Mouse (Mus musculus) cerebellum, postnatal 4 days (tissue): ENCODE measurements around the gene Coro6.

Source experiments
- DNase-seq, 2 experiments: peaks; one replicate each; pipeline ENCODE4 v3.0.0; 2022; ENCODE audit warnings: low spot score in 2 of 2, mixed read lengths in 1 of 2

The Coro6 gene

DNA sequence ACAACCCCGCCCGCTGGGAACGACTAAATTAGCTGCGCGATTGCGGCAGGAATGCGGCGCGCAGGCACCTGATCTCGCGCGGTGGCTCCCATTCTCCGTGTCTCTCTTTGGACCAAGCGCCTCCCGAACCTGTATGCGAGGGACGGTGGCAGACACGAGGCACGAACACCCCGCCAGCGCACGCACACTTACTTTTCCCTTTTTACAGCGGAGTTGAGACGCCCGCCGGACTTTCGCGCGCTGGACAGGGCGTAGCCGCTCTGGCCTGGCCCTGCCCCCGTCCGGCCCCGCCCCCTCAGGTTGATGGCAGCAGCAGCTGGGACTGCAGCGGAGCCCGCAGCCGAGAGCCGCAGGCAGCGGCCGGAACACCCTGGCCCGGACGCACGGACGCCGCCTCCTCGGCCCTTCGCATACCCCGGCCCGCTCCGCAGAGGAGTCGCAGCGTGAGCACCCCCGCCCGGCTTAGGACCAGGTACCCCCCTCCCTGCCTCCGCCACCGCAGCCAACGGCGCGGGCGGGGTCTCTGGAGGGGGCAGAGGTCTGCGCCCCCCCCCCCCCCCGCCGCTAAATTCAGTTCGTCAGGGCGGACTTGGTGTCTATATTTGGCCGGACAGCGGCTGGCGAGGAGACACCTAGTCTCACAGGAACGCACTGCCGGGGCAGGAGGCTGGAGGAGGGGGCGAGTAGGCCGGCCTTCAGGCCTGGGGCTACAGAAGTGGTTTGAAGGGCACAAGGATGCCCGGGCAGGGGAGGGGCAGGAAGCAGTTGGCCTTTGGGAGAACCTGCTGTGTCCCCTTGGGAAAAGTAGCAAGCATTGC is at the start of gene Coro6:
Gene Coro6 (plus strand): TSS at position 129 of the 818 bp plus-strand sequence.
- no peak for DNase-seq

DNA sequence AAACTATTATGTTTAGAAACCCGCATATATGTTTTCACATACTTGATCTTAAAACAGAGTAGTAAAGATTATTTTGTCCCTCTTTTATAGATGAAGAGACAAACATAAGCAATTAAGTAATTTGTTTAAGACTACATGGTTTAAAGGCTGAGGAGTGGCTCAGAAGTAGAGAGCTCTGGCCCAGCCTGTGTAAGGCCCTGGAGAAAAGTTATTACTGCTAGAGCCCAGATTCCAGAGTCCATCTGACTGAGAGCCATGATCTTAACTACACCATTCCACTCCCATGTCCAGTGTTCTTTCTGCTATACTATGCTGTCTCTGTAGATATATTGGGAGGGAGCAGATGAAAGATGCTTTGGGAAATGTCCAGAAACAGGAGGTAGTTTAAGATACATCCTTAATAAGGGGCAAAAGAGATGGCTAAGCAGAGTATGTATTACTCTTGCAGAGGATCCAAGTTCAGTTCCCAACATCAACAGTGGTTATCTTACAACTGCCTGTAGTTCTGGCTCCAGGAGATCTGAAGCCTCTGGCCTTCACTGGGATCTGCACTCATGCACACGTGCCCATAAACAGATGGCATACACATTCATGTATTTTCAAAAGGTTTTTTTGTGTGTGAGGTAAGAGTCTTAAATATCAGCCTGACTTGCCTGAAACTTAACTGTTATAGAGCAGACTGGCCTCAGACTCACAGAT is 47.9 kb upstream of the Coro6 start:
- DNase-seq, result no peak

DNA sequence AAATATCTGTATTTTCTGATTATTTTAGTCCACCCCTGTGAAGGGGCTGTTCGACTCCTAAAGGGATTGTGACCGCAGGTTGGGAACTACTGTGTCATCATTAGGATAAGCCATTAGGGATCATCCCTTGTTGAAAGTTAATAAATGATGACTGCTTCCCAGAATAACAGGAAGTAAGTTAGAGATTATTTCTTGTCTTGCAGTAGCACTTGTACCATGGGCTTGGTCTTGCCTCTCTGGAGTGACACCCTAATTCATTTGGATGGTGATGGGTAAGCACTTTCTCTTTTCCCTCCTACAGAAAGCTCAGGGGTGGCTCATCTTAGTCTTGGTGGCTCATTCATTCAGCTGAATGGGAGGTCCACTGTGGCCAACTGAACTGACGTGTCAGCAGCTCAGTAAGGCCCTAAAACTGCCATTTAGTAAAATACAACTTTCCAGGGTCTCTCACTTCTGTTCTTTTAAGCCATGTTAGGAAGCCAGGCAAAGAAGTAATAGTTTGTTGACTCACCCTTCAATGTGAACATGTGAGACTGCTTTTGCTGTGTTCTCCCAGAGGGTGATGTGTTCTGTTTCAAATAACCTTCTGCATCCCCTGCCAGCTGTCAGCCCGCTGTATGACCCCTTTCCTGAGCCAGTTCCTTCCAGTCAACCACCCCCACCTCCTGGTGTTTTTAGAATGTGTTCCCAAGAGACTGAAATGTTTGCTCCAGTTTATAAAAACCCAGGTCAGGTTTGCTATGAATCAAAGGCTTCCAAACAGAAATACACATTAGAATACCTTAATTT is 45.8 kb upstream of the Coro6 start:
- no peak for DNase-seq

DNA sequence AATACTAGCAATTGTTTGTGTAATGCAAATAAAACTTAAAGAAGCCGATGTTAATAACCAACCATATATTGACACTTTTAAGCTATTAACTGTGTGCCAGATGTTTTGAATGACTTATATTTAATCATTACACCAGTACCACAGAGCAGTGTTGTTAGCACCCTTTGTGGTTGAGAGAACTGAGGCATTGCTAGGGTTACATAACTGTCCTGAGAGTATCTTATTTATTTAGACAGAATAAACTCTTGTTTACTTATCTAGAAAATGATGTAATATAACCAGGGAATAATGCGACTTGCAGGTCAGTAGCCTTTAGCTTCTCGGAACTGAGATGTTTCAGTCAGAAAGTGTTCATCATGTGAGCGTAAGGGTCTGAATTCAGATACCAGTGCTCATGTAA is 44.2 kb upstream of the Coro6 start:
- DNase-seq, result no peak

DNA sequence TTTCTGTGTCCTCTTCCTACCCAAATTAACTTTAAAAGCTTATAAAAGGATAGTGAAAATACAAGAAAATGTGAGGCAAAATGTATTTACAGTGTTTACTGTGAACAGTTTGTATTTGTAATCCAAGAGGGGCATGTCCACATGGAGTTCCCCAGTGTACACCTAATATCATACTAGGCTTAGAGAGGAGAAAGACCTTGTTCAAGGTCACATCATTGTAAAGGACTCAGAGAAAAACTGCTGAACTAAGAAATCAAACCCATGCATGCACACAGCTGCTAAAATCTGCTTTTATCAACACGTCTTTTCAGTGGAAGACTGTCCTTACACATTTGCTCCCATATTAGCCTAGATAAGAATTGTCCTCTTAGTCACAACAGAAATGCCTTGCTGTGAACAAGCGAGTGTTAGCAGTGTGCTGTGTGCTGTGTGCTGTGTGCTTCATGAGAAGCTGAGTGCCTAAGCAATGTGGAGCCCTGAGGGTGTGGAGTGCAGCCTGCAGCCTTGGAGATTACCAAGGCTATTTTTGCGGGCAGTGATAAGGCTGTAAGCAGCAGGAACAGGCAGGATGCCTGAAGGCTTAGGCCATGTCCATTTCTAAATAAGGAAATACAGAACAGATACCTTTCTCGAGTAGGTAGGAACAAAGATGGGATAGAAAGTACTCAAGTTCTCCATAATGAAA is 38.9 kb upstream of the Coro6 start:
- no peak for DNase-seq

DNA sequence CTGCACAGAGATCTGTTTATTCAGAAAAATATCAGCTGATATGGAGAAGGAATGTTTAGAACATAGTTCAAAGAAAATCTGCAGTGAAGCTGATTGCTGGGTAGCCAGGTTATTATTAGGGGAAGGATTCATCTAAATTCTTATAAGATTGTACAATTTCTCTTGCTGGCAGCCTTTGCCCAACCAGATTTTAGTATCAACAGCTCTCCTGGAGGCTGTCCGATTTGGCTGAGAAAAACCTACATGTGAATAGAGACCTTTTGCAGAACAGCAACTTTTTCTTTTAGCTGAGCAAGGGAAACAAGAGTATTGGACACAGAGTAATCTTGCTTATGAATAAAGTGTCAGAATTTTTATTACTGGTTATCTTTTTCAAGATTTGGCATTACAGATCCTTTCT is 33.8 kb upstream of the Coro6 start:
- no peak for DNase-seq

DNA sequence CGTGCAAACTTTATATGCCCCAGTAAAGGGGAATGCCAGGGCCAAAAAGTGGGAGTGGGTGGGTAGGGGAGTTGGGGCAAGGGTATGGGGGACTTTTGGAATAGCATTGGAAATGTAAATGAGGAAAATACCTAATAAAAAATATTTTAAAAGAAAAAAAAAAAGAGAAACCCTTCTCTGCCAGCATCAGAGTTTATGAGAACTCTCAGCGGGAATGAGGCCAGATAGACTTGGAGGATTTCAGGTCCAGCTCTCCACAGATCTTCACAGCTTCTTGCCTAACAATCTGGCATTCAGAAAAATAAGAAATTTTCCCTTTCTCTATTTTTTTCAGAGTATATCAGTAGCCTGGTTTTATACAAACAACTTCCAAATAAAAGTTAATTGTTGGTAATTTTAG is 25.2 kb upstream of the Coro6 start:
- DNase-seq, result no peak

DNA sequence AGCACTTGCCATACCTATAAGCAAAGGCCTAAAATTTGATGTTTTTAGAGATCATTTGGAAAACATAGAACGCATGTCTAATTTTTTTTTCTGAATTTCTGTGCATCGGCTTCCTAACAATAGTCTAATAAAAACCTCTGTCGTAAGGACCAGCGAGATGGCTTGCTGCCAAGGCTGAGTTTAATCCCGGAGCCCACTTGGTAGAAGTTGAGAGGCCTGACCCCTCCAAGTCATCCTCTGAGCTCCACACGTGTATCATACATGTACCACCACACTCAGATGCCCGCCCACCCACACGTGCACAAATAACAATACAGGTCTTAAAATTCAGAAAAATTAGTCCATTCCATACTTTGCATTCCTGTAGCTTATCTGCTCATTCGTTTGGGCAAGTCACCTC is 22.1 kb upstream of the Coro6 start:
- DNase-seq, result no peak

DNA sequence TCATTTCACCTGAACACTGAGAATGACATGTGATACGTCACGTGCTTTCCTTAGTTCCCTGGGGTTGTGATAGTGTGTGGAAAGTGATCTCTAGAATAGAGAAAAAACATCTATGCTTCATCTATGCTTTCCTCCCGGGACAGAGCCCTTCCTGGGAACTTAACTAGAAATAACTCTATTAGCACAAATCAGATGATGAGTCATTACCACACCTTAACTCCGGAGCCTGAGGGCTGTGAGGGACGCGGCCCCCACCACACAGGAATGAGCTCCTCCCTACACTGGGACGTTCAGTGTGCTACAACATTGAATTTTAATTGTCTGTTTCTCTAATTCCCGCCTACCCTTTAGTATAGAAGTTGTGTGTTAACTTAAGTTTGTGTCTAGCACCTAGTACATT is 21.2 kb upstream of the Coro6 start:
- DNase-seq, result no peak

DNA sequence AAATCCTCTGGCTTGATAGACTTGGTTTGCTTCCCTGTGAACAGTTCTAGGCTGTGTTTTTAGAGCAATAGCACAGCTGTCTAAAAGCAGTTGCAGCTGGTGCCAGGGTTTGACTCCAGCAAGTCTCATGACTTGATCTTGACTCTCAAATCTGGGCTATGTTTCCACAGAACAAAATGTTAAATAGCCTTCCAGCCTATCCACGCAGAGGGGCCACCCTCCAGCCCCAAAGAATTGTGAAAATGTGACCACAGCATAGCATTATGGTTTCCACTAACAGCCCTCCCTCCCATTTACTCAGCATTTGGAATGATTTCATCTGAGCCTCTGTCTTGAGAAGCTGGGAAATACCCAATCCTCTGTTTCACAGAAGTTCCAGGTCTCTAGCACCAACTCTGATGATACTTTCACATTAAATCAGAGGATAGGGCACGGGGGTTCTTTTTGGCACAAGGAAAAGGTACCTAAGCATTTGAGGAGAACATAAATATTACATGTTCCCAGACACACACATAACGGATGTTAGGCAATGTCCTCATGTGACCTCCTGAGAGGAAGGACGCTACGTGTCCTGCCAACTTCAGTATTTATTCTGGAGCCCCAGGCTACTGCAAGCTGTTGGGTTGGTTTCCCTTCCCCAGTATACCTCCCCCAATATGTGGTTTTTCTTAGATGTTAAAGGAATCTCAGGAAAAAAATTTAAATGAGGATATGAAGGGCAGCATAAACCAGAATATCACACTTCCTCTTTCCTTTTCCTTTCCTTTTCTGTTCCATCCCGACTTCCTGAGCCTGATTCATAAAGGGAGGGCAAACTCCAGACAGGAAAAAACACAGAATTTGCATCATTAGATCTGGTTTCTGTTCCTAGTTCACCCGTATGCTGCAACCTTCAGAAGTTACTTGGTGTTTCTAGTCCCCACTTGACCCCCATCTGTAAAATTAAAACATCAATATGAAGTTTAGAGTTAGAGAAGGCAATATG is 19.7 kb upstream of the Coro6 start:
- no peak for DNase-seq

DNA sequence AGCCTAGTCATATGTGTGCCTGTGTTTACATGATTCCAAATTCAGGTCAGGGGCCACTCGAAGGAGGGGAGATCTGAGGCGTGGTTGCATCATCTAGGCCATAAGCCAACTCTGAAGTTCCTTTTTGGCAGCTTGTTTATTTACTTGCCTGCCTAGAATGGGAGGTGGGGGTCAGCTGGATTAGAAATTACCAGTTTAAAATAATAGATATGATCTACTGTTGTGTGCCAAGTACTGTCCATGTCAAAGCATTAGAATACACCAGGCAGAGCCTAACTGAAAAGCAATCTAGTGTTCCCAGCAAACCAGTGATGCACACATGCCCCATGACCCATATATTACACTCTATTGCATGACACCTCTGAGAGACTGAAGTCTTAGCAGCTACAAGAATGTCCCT is 17.3 kb upstream of the Coro6 start:
- no peak for DNase-seq

DNA sequence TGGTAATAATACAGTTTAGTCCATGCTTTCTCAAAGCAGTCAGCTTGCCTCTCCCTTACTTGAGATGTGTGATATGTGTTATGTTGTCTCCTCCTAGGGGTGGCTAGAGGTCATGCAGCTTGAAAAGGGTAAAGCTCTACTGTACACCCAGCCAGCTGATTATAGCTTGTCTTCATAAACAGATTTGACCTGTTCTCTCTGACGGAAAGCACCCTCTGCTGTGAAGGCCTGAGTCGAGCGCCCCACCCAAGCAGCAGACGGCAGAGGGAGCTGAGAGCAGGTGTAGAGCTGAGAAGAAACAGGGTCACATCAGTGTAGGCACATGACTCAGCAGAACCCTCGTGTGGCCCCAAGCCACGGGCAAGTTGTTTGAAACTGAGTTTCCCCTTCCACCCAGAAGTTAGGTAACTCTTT is 15.6 kb upstream of the Coro6 start:
- no peak for DNase-seq

DNA sequence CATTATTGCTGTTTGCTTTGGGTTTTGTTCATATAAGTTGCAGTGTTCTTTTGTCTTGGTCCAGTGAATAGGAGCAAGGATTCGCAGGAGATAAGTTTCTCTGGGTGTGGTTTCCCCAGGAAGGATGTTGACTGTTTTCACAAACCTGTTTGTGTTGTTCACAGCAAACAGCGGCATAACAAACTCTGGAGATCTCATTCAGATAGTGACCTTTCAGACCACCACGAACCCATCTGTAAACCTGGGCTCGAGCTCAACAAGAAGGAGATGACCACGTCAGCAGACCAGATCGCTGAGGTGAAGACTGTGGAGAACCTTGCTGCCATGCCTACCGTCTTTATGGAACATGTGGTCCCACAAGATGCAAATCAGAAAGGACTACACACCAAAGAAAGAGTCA is 13.0 kb upstream of the Coro6 start:
- DNase-seq, result no peak

DNA sequence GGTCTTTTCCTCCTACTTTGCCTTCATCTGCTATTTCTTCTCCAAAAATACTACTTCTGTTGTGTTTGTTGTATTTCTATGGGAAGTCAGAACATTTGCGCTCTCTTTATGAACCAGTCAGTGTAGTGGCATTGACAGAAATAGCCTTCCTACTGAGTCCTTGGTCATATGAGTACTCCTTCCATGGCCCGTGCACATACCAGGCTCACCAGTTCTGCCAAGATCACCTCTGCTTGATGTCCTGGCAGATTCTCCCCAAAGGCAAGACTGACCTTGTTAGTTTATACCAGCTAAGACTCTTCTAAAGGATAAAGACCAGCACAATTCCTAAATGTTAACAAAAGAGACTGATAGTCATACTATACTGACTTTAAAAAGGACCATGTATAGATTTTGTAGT is 10.5 kb upstream of the Coro6 start:
- DNase-seq, result no peak

DNA sequence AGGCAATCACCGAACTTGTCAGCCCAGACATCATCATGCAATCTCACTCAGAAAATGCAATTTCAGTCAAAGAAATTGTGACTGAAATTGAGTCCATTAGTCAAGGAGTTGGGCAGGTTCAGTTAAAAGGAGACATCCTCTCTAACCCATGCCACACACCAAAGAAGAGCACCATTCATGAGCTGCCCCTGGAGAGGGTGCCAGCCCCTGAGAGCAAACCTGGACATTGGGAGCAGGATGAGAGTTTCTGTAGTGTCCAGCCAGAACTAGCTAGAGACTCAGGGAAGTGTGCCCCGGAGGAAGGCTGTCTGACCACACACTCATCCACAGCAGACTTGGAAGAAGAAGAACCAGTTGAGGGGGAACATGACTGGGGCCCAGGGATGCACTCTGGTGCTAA is 8.8 kb upstream of the Coro6 start:
- no peak for DNase-seq

DNA sequence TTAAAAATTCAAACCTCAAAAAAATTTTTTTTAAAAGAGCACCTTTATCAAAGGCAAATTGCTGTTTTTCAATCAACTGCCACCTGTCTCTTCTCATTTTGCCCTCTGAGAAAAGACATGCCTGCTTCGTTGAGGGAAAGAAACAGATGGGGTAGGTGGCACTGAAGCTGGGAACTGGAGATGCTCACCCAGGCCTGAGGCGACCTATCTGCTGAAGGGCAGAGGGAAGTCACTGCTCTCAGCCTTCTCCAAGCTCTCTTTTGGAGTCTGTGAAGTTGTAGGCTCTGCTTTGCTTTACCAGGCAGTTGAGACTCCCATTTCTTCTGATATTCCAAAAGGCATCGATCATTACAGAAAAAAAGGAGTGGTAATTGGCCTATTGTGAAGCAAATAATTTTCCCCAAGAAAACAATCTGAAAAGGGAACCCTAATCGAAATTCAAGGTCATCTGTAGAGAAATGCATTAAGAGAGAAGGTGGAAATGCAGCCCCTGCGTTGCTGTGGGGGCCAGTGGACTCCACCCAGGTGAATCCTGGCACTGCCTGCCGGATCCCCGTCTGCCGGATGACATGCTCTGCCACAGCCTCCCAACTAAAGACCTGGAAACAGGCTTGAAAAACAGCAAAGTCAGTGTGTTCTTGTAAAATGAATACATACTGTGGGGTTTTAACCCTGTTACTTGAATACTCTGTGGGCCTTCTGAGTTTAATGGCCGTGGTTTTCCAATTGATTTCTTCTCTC is 6.3 kb upstream of the Coro6 start:
- no peak for DNase-seq

DNA sequence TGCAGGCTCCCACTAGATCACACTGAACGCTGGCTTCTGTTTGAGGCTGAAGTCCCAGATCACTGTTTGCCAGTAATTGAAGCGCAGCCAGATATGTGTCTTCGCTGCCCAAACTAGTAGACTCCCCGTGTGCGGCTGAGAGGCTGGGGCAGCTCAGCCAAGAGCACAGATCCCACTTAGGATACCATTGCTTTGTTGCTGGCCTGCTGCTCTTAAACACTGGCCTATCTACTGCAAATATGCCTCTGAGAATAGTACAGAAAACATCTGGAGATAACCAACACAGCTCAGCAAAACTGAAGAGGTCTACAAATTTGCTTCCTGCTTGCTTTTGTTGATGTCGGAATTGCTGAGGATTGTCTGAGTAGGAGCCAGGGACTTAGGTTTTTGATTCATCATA is 5.3 kb upstream of the Coro6 start:
- peak in 1 of 2 experiments; percentile 40 for DNase-seq

DNA sequence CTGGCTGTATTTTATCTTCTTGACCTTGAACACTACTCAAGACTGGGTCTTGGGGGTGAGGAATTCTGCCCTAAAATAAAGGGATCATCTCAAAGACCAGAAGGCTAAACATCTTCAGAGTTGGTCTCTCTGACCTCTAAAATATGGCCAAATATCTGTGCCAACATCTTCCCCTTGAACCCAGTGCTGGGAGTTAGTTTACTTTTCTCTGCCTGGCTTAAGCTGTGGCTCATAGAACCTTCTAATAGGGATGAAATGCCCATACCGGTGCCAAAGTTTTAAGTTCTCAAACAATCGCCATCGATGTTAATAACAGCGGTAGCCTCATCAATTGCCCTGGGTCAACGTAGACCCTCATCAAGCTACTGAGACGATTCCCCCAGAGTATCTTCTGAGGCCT is 355 bp upstream of the Coro6 start:
- DNase-seq, result no peak

DNA sequence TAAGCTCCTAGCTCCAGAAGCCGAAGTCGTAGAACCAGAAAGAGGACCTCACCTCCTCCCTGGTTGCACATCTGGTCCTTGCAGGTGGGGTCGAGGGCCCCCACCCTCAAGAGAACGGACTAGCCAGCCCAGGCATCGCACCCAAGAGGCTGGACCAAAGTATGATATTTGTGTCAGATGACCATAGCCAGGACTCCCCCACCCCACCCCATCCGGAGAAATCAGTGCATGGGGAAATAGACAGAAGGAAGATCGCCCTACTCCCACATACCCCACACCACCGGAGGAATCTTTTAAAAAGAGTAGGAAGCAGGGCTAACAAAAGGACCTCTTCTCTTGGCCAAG is 862 bp downstream of the Coro6 start:
- DNase-seq, result no peak

DNA sequence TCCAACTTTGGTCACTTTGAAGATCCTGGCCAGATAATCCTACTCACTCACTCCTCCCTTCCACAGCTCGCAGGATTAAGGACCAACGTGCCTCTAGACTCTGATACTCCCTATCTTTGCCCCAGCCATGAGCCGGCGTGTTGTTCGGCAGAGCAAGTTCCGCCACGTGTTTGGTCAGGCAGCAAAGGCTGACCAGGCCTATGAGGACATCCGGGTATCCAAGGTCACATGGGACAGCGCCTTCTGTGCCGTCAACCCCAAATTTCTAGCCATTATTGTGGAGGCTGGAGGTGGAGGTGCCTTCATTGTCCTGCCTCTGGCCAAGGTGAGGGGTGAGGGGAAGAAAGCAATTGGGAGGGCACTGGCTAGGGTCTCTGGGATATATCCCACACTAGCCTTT is 1.6 kb downstream of the Coro6 start:
- DNase-seq, result no peak
